Mouse (Mus musculus): ENCODE results near the gene Spo11. TPM values are rescaled to one million over a fixed set of nuclear protein-coding genes. Genes with fewer than 3 reads are reported as not detected.

The Spo11 gene
- polyA plus RNA-seq, 1 experiment = 0.54 TPM

GRCm38 (mm10) chr2:172934891-172935740, 42.4 kb upstream of the Spo11 start:
- H3K27ac ChIP-seq (ENCODE audit: insufficient read depth, low read length) = no peak overlapping the region
- H3K36me3 ChIP-seq (ENCODE audit: control insufficient read depth, insufficient read depth, low read length, poor library complexity, severe bottlenecking) = no peaks in the 10 kb centered on the region
- H3K27me3 ChIP-seq (ENCODE audit: control insufficient read depth, insufficient read depth, low read length, poor library complexity, severe bottlenecking) = peaks cover 10% of the 10 kb centered on the region
- TF ChIP-seq POLR2A (IDR thresholded peaks at IDR 0.05; ENCODE audit: insufficient read depth, low read length) (no peak), CTCF (IDR thresholded peaks at IDR 0.05; ENCODE audit: low read depth, low read length) (no peak), EP300 (IDR thresholded peaks at IDR 0.05; ENCODE audit: insufficient read depth, low read depth, low read length) (no peak)
- no peaks in the 10 kb centered on the region for H3K9me3 ChIP-seq (replicated peaks; ENCODE audit: control insufficient read depth, insufficient read depth, low read length, poor library complexity, severe bottlenecking)
- H3K4me1 ChIP-seq (ENCODE audit: control insufficient read depth, insufficient read depth, low read length) = no peaks in the 10 kb centered on the region
- H3K4me3 ChIP-seq (ENCODE audit: low read depth, low read length) = no peak overlapping the region
- H3K9ac ChIP-seq (ENCODE audit: low read depth, poor library complexity, severe bottlenecking) = no peak overlapping the region

DNA sequence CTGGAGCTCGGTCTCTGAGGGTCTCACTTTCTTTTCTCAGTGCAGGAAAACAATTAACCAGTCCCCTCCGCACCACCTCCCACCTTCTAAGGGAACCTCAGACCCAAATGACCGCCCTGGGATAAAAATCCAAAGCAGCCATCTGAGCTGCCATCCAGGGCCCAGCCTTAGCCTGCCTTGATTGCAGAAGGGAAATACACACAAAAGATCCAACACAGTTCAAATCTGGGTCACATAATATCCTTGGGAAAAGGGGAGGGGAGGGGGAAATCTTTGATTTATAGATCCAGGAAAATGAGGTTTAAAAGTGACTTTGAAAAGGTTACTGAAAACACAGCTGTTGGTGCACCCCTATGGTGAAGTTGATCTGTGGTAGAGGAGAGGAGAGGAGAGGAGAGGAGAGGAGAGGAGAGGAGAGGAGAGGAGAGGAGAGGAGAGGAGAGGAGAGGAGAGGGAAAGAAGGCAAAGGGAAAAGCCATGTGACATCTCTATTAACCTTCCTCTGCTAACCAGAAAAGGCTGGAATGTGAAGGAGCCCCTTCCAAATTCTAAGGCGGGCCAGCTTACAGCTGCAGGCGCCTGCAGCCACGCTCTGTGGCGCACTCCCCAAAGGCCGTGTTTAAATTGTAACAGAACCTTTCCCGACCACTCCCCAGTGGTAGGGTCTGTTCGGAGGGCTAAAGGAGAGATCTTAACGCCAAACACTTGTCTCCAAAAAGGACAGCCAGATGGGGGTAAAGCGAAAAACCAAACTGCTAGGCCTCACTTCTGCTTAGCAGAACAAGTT, 41.5 kb upstream of the Spo11 start:
- no peak overlapping the region for H3K9ac ChIP-seq (ENCODE audit: low read depth, poor library complexity, severe bottlenecking)
- H3K4me1 ChIP-seq (ENCODE audit: control insufficient read depth, insufficient read depth, low read length) = no peaks in the 10 kb centered on the region
- TF ChIP-seq CTCF (IDR thresholded peaks at IDR 0.05; ENCODE audit: low read depth, low read length) = no peak
- TF ChIP-seq EP300 (IDR thresholded peaks at IDR 0.05; ENCODE audit: insufficient read depth, low read depth, low read length) = no peak
- TF ChIP-seq POLR2A (IDR thresholded peaks at IDR 0.05; ENCODE audit: insufficient read depth, low read length) = no peak
- no peak overlapping the region for H3K4me3 ChIP-seq (ENCODE audit: low read depth, low read length)
- H3K27ac ChIP-seq (ENCODE audit: insufficient read depth, low read length) = no peak overlapping the region
- H3K36me3 ChIP-seq (ENCODE audit: control insufficient read depth, insufficient read depth, low read length, poor library complexity, severe bottlenecking) = no peaks in the 10 kb centered on the region
- no peaks in the 10 kb centered on the region for H3K9me3 ChIP-seq (replicated peaks; ENCODE audit: control insufficient read depth, insufficient read depth, low read length, poor library complexity, severe bottlenecking)
- H3K27me3 ChIP-seq (ENCODE audit: control insufficient read depth, insufficient read depth, low read length, poor library complexity, severe bottlenecking) = peaks cover 10% of the 10 kb centered on the region

DNA sequence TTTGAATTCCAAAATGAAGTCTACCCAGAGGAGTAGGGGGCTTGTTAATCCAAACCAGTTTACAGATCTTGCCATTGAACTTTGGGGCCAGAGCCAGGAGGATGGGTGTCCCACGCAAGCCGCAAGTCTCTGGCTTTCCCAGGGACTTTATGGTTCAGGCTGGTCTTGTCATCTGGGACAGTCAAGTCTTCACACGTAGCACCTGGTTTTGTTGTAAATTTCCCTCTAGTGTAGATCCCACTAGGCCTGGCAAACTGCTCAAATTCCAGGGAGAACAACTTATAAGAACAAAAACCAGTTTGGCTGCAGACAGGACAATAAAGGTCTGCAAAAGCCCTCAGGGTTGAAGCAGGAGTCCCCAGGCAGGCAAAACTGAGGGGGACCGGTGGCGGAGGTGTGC, 40.7 kb upstream of the Spo11 start:
- H3K4me1 ChIP-seq (ENCODE audit: control insufficient read depth, insufficient read depth, low read length) = no peaks in the 10 kb centered on the region
- H3K36me3 ChIP-seq (ENCODE audit: control insufficient read depth, insufficient read depth, low read length, poor library complexity, severe bottlenecking) = no peaks in the 10 kb centered on the region
- no peak overlapping the region for H3K27ac ChIP-seq (ENCODE audit: insufficient read depth, low read length)
- no peaks in the 10 kb centered on the region for H3K9me3 ChIP-seq (replicated peaks; ENCODE audit: control insufficient read depth, insufficient read depth, low read length, poor library complexity, severe bottlenecking)
- H3K27me3 ChIP-seq (ENCODE audit: control insufficient read depth, insufficient read depth, low read length, poor library complexity, severe bottlenecking) = peaks cover 10% of the 10 kb centered on the region
- H3K9ac ChIP-seq (ENCODE audit: low read depth, poor library complexity, severe bottlenecking) = 0 out of 2 replicates have a peak overlapping the region, but pooled peaks have one; percentile 5
- TF ChIP-seq POLR2A (IDR thresholded peaks at IDR 0.05; ENCODE audit: insufficient read depth, low read length) = no peak
- no peak for TF ChIP-seq CTCF (IDR thresholded peaks at IDR 0.05; ENCODE audit: low read depth, low read length)
- TF ChIP-seq EP300 (IDR thresholded peaks at IDR 0.05; ENCODE audit: insufficient read depth, low read depth, low read length) = no peak
- no peak overlapping the region for H3K4me3 ChIP-seq (ENCODE audit: low read depth, low read length)

GRCm38 (mm10) chr2:172937326-172938190, 39.9 kb upstream of the Spo11 start:
- H3K9me3 ChIP-seq (replicated peaks; ENCODE audit: control insufficient read depth, insufficient read depth, low read length, poor library complexity, severe bottlenecking) = no peaks in the 10 kb centered on the region
- TF ChIP-seq EP300 (IDR thresholded peaks at IDR 0.05; ENCODE audit: insufficient read depth, low read depth, low read length) (0 out of 2 replicates have a peak, but pooled peaks have one; percentile 17), CTCF (IDR thresholded peaks at IDR 0.05; ENCODE audit: low read depth, low read length) (no peak)
- peaks cover 10% of the 10 kb centered on the region for H3K27me3 ChIP-seq (ENCODE audit: control insufficient read depth, insufficient read depth, low read length, poor library complexity, severe bottlenecking)
- H3K4me3 ChIP-seq (ENCODE audit: low read depth, low read length) = 0 out of 2 replicates have a peak overlapping the region, but pooled peaks have one; percentile 1
- H3K27ac ChIP-seq (ENCODE audit: insufficient read depth, low read length) = no peak overlapping the region
- 0 out of 2 replicates have a peak overlapping the region, but pooled peaks have one; percentile 5 for H3K9ac ChIP-seq (ENCODE audit: low read depth, poor library complexity, severe bottlenecking)
- H3K36me3 ChIP-seq (ENCODE audit: control insufficient read depth, insufficient read depth, low read length, poor library complexity, severe bottlenecking) = no peaks in the 10 kb centered on the region
- no peaks in the 10 kb centered on the region for H3K4me1 ChIP-seq (ENCODE audit: control insufficient read depth, insufficient read depth, low read length)

GRCm38 (mm10) chr2:172938761-172939638, 38.5 kb upstream of the Spo11 start:
- H3K36me3 ChIP-seq (ENCODE audit: control insufficient read depth, insufficient read depth, low read length, poor library complexity, severe bottlenecking) = no peaks in the 10 kb centered on the region
- H3K9me3 ChIP-seq (replicated peaks; ENCODE audit: control insufficient read depth, insufficient read depth, low read length, poor library complexity, severe bottlenecking) = no peaks in the 10 kb centered on the region
- H3K27me3 ChIP-seq (ENCODE audit: control insufficient read depth, insufficient read depth, low read length, poor library complexity, severe bottlenecking) = peaks cover 10% of the 10 kb centered on the region
- H3K4me3 ChIP-seq (ENCODE audit: low read depth, low read length) = peak overlapping the region; percentile 79
- TF ChIP-seq EP300 (IDR thresholded peaks at IDR 0.05; ENCODE audit: insufficient read depth, low read depth, low read length) (no peak), POLR2A (IDR thresholded peaks at IDR 0.05; ENCODE audit: insufficient read depth, low read length) (no peak), CTCF (IDR thresholded peaks at IDR 0.05; ENCODE audit: low read depth, low read length) (no peak)
- no peaks in the 10 kb centered on the region for H3K4me1 ChIP-seq (ENCODE audit: control insufficient read depth, insufficient read depth, low read length)
- H3K9ac ChIP-seq (ENCODE audit: low read depth, poor library complexity, severe bottlenecking) = peak overlapping the region; percentile 84
- no peak overlapping the region for H3K27ac ChIP-seq (ENCODE audit: insufficient read depth, low read length)

Data from ES-Bruce4 (cell line).